28 mouse cellular contexts compared by ENCODE assay signal in the genomic region with DNA sequence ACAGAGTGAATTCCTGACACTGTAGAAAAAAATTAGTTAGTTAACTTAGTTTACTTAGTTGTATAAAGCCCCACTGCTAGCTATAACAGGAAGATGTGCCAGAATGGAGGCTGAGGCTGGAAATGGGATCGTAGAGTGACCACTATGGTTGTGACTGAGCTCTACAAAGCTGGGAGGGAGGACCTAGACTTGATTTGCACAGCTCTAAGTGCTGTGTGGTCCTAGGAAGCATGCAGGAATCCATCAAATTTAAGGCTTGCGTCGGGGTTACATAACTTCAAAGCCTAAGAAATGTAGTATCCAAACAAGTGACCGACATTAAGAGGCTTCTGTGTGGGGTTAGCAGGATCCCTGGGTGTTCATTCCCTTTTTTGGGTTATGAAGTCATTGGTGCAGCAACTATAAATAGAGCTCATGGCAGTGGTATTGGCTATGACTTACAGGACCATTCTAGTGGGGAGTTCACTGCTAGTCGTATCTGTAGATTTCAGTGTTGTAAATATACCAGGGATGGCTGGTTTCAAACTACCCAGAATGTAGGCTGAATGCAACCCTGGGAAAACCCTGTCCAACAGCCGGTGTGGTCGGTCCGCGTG. TPM values are rescaled to one million over a fixed set of nuclear protein-coding genes. Genes with fewer than 3 reads are reported as not detected.
DNase-seq lines count a peak whose midpoint lies in the region; ATAC-seq lines count a peak whose summit lies in the region.
"Had no signal": no experiment of that assay in that cellular context is flagged by ENCODE, and none has a peak within 500 bp of the region (broad histone marks: within the 10 kb centered on the region; RNA-seq: fewer than 3 reads in every experiment).

No protein-coding gene starts in this region.

- no peak overlapping the region for H3K4me2 ChIP-seq in heart, embryonic 15.5 days
- H3K4me2 ChIP-seq in kidney, embryonic 16.5 days (replicated peaks; ENCODE audit: low read depth, low read length): no peak overlapping the region
- no peak overlapping the region for H3K4me2 ChIP-seq in limb, embryonic 12.5 days
- H3K4me2 ChIP-seq: forebrain, embryonic 13.5 days; hindbrain, embryonic 12.5 days; intestine, embryonic 15.5 days; liver, embryonic 11.5 days; lung, embryonic 15.5 days; midbrain, embryonic 15.5 days; neural tube, embryonic 15.5 days had no signal

- H3K4me1 ChIP-seq in heart, embryonic 15.5 days (replicated peaks): peaks cover 14% of the 10 kb centered on the region
- H3K4me1 ChIP-seq in kidney, embryonic 16.5 days (ENCODE audit: insufficient read depth, low read length): 0 out of 2 replicates have a peak, but pooled peaks cover 4% of the 10 kb centered on the region
- H3K4me1 ChIP-seq in limb, embryonic 12.5 days (replicated peaks): peaks cover 21% of the 10 kb centered on the region
- H3K4me1 ChIP-seq: forebrain, embryonic 13.5 days; hindbrain, embryonic 12.5 days; lung, embryonic 15.5 days; midbrain, embryonic 10.5 days; midbrain, embryonic 15.5 days; neural tube, embryonic 15.5 days had no signal

- H3K9me3 ChIP-seq in heart, embryonic 15.5 days (replicated peaks): no peaks in the 10 kb centered on the region
- H3K9me3 ChIP-seq in kidney, embryonic 16.5 days (ENCODE audit: low read length): no peaks in the 10 kb centered on the region
- 0 out of 2 replicates have a peak, but pooled peaks cover 3% of the 10 kb centered on the region for H3K9me3 ChIP-seq in limb, embryonic 12.5 days
- H3K9me3 ChIP-seq: forebrain, embryonic 13.5 days; hindbrain, embryonic 12.5 days; intestine, embryonic 15.5 days; lung, embryonic 15.5 days; midbrain, embryonic 10.5 days; midbrain, embryonic 15.5 days; neural tube, embryonic 15.5 days had no signal

- no peak overlapping the region for H3K9ac ChIP-seq in heart, embryonic 15.5 days
- no peak overlapping the region for H3K9ac ChIP-seq in kidney, embryonic 16.5 days (replicated peaks; ENCODE audit: low read length)
- no peak overlapping the region for H3K9ac ChIP-seq in limb, embryonic 12.5 days (replicated peaks)
- H3K9ac ChIP-seq: forebrain, embryonic 13.5 days; hindbrain, embryonic 12.5 days; intestine, embryonic 15.5 days; lung, embryonic 15.5 days; midbrain, embryonic 15.5 days; neural tube, embryonic 15.5 days had no signal

- no peaks in the 10 kb centered on the region for H3K27me3 ChIP-seq in heart, embryonic 15.5 days
- no peaks in the 10 kb centered on the region for H3K27me3 ChIP-seq in kidney, embryonic 16.5 days (ENCODE audit: insufficient read depth, low read length)
- no peaks in the 10 kb centered on the region for H3K27me3 ChIP-seq in limb, embryonic 12.5 days
- H3K27me3 ChIP-seq: forebrain, embryonic 13.5 days; hindbrain, embryonic 12.5 days; intestine, embryonic 15.5 days; lung, embryonic 15.5 days; midbrain, embryonic 15.5 days; neural tube, embryonic 15.5 days; Patski had no signal

- H3K36me3 ChIP-seq in heart, embryonic 15.5 days: no peaks in the 10 kb centered on the region
- no peaks in the 10 kb centered on the region for H3K36me3 ChIP-seq in kidney, embryonic 16.5 days (ENCODE audit: insufficient read depth, low read length)
- H3K36me3 ChIP-seq in limb, embryonic 12.5 days: no peaks in the 10 kb centered on the region
- H3K36me3 ChIP-seq: hindbrain, embryonic 12.5 days; intestine, embryonic 15.5 days; lung, embryonic 15.5 days; midbrain, embryonic 10.5 days; midbrain, embryonic 15.5 days; neural tube, embryonic 15.5 days had no signal

- H3K4me3 ChIP-seq in heart, embryonic 15.5 days: no peak overlapping the region
- H3K4me3 ChIP-seq in kidney, embryonic 16.5 days (ENCODE audit: low read length): no peak overlapping the region
- H3K4me3 ChIP-seq in limb, embryonic 12.5 days (replicated peaks): no peak overlapping the region
- H3K4me3 ChIP-seq: forebrain, embryonic 13.5 days; hindbrain, embryonic 12.5 days; intestine, embryonic 15.5 days; layer of hippocampus, adult 2 months; lung, embryonic 15.5 days; midbrain, embryonic 10.5 days; midbrain, embryonic 15.5 days; neural tube, embryonic 15.5 days had no signal

- ATAC-seq in heart, embryonic 15.5 days (replicated peaks; ENCODE audit: insufficient number of reproducible peaks, insufficient read depth, low FRiP score, low read depth): no peak
- peak; percentile 76 for ATAC-seq in kidney, embryonic 16.5 days (ENCODE audit: low FRiP score, low TSS enrichment)
- no peak for ATAC-seq in limb, embryonic 12.5 days (ENCODE audit: insufficient number of reproducible peaks, insufficient read depth, low FRiP score, low TSS enrichment, low read depth)
- ATAC-seq: forebrain, embryonic 13.5 days; hindbrain, postnatal 0 days; midbrain, embryonic 15.5 days; Patski had no signal

- 72% methylated on average over 9 of the region's 9 CpGs for WGBS in heart, embryonic 15.5 days
- 55% methylated on average over 9 of the region's 9 CpGs for WGBS in kidney, embryonic 16.5 days
- 78% methylated on average over 9 of the region's 9 CpGs for WGBS in limb, embryonic 12.5 days

- DNase-seq in heart, adult 8-10 months (ENCODE audit: low spot score): peak; percentile 15
- no peak for DNase-seq in heart, adult 11 months
- DNase-seq in heart, adult 9 months (ENCODE audit: low spot score in 2 of 2): no peak
- DNase-seq in kidney, postnatal 36 days: no peak
- DNase-seq in layer of hippocampus, postnatal 25 days (ENCODE audit: extremely low spot score in 1 of 2, low spot score in 1 of 2): no peak
- DNase-seq: adrenal gland, postnatal 10 days; cerebellum, adult 11 months; cerebellum, adult 9-10 months; cerebellum, postnatal 36 days; gastrocnemius, postnatal 14 days; kidney, postnatal 14 days; retina, postnatal 1 day; right cerebral cortex, postnatal 14 days; thymus, postnatal 4 days had no signal

- H3K27ac ChIP-seq in heart, embryonic 15.5 days: peak overlapping the region; percentile 50
- H3K27ac ChIP-seq in kidney, embryonic 16.5 days (ENCODE audit: low read length): no peak overlapping the region
- peak overlapping the region; percentile 89 for H3K27ac ChIP-seq in limb, embryonic 12.5 days
- H3K27ac ChIP-seq: forebrain, embryonic 13.5 days; hindbrain, embryonic 12.5 days; hindbrain, postnatal 0 days; intestine, embryonic 15.5 days; layer of hippocampus, adult 2 months; lung, embryonic 15.5 days; midbrain, embryonic 10.5 days; midbrain, embryonic 15.5 days; neural tube, embryonic 15.5 days had no signal

RNA-seq across cellular contexts. Expression of gene Kat6b, which starts 18.0 kb away (rescaled TPM):
- 10 to 100 TPM; 26.7 to 30.3 (median 28.2) TPM for total RNA-seq in heart, adult 8-10 months (2022)
- polyA plus RNA-seq in heart, embryonic 15.5 days (2015; fragmentation: Nextera tagmentation; extraction: Ambion mirVana): 9.4 and 11.1 TPM in 2 replicates
- 12.0 and 15.7 TPM in 2 replicates for polyA plus RNA-seq in kidney, embryonic 16.5 days (2015; fragmentation: Nextera tagmentation; extraction: Ambion mirVana)
- polyA plus RNA-seq in limb, embryonic 12.5 days (2016; fragmentation: Nextera tagmentation; extraction: Ambion mirVana): 30.9 and 31.3 TPM in 2 replicates
- 10 to 100 TPM; 70.0 to 83.4 TPM for total RNA-seq in layer of hippocampus, postnatal 25 days (2021)
